Mouse (Mus musculus): ENCODE measurements around the gene Tmem206.

- TF ChIP-seq CTCF (IDR thresholded peaks at IDR 0.05) (no peak), EP300 (IDR thresholded peaks at IDR 0.05) (no peak)
Measured at GRCm38 (mm10) chr1:191318686-191319085, 7.0 kb upstream of the Tmem206 start.

All from lung, postnatal 0 days (tissue).